Mouse (Mus musculus) forebrain, embryonic 11.5 days (tissue): ENCODE measurements at regions not wholly inside any gene's neighbourhood (a gene's known extent, or its start where the extent isn't known, plus 50 kb on each side); places are given as distances from the start of the nearest gene placed in this dataset.

Source experiments
- ATAC-seq: fragments of 200-750 bp; cut with Nextera tagmentation; replicated peaks from 2 replicates; pipeline ENCODE4 v1.8.0; 2017; ENCODE audit warnings: moderate TSS enrichment; ENCODE audit not compliant: low FRiP score
- DNase-seq: peaks from one replicate; pipeline ENCODE4 v3.0.0-alpha.2; 2017; ENCODE audit warnings: low spot score
- H3K27ac ChIP-seq: fragments of 300-500 bp; sonication (generic); 2 replicates; pipeline ENCODE4 v1.5.1; 2014; ENCODE audit warnings: low read depth, low read length
- H3K27me3 ChIP-seq: fragments of 300-500 bp; sonication (generic); 2 replicates; pipeline ENCODE4 v1.6.1; 2014; ENCODE audit warnings: mild to moderate bottlenecking, low read length, mixed read lengths; ENCODE audit not compliant: control insufficient read depth, insufficient read depth
- H3K36me3 ChIP-seq: fragments of 300-500 bp; sonication (generic); 2 replicates; pipeline ENCODE4 v1.6.1; 2014; ENCODE audit warnings: mild to moderate bottlenecking, low read length, moderate library complexity, mixed read lengths; ENCODE audit not compliant: control insufficient read depth, insufficient read depth
- H3K4me1 ChIP-seq: fragments of 300-500 bp; sonication (generic); replicated peaks from 2 replicates; pipeline ENCODE4 v1.6.1; 2014; ENCODE audit warnings: low read length, mixed read lengths; ENCODE audit not compliant: control insufficient read depth, insufficient read depth
- H3K4me2 ChIP-seq: fragments of 300-500 bp; sonication (generic); 2 replicates; pipeline ENCODE4 v1.6.1; 2014; ENCODE audit warnings: low read depth, mild to moderate bottlenecking, low read length, moderate library complexity, mixed read lengths; ENCODE audit not compliant: severe bottlenecking
- H3K4me3 ChIP-seq: fragments of 300-500 bp; sonication (generic); 2 replicates; pipeline ENCODE4 v1.5.1; 2014; ENCODE audit warnings: low read depth, low read length
- H3K9ac ChIP-seq: fragments of 300-500 bp; sonication (generic); 2 replicates; pipeline ENCODE4 v1.6.1; 2014; ENCODE audit warnings: low read length
- H3K9me3 ChIP-seq: fragments of 300-500 bp; sonication (generic); 2 replicates; pipeline ENCODE4 v1.6.1; 2016; ENCODE audit warnings: low read length, mixed read lengths; ENCODE audit not compliant: control insufficient read depth
- WGBS: fragments of 180-500 bp; shearing (Covaris S2); extraction: QIAGEN DNeasy Blood & Tissue Kit; methylation state at CpG from one replicate; pipeline ENCODE4 v1.1.7; 2014; 5-methylcytosine and 5-hydroxymethylcytosine counted together

DNA sequence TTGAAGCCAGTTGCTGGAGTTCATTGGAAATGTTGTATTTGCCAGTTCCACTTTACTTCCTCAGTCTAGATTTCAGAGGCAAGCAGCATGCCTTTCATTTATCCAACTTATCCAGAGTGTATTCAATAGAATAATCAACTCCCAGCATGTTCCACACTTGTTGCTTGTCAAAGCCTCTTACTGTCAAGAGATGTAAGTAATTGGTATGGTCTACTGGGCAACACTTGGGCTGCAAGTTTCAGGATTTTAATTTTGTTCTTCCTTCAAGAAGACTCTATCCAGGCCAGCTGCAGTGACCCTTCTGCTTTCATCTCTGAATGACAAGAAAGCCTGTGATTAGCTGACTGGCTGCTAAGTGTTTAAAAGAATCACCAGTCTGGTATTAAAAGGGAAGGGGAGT lies 3131.6 kb upstream of the Lrrc6 start:
- ATAC-seq, result peak; percentile 39; the same call in 1 of the 2 replicates

GRCm38 (mm10) chr15:69617998-69618397 lies 3117.3 kb upstream of the Lrrc6 start:
- no peak overlapping the region for H3K9ac ChIP-seq
- no peaks in the 10 kb centered on the region for H3K36me3 ChIP-seq
- H3K9me3 ChIP-seq, result no peaks in the 10 kb centered on the region
- H3K27ac ChIP-seq, result no peak overlapping the region
- ATAC-seq (no peak), DNase-seq (no peak)
- H3K4me1 ChIP-seq, result no peaks in the 10 kb centered on the region
- H3K4me3 ChIP-seq, result no peak overlapping the region
- no peaks in the 10 kb centered on the region for H3K27me3 ChIP-seq
- WGBS, result 92% methylated on average over 2 of the region's 2 CpGs
- H3K4me2 ChIP-seq, result no peak overlapping the region

More for the DNA sequence above, 3131.6 kb upstream of the Lrrc6 start:
- Histone ChIP-seq H3K36me3 (no peaks in the 10 kb centered on the region), H3K4me2 (no peak overlapping the region), H3K27me3 (no peaks in the 10 kb centered on the region), H3K4me1 (no peaks in the 10 kb centered on the region), H3K9ac (no peak overlapping the region), H3K4me3 (no peak overlapping the region), H3K9me3 (no peaks in the 10 kb centered on the region), H3K27ac (no peak overlapping the region)
- DNase-seq, result no peak

DNA sequence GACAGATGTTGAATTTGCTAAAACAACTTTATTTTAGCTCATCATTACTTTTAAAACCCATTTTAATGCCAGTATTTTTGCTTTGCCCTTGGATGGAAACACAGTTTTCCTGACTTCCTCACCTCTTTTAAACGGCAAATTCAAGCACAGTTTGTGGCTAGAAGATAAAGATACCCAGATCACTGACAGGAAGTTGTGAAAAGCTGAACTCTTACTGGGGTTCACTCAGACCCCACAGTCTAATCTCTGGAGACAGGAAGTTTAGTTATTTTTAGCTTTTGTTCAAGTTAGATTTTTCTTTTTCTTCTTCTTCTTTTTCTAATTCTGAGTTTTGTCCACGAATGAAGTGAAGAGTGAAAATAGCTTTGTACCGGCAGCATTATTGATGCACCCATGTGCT lies 3113.3 kb upstream of the Lrrc6 start:
- Histone ChIP-seq H3K4me1 (no peaks in the 10 kb centered on the region), H3K36me3 (no peaks in the 10 kb centered on the region), H3K4me3 (no peak overlapping the region), H3K9me3 (no peaks in the 10 kb centered on the region), H3K4me2 (no peak overlapping the region), H3K27ac (no peak overlapping the region), H3K27me3 (no peaks in the 10 kb centered on the region), H3K9ac (no peak overlapping the region)
- ATAC-seq, result no peak
- 84% methylated on average over 3 of the region's 3 CpGs for WGBS
- no peak for DNase-seq

GRCm38 (mm10) chr15:69591219-69592006 lies 3090.7 kb upstream of the Lrrc6 start:
- peak; percentile 88 for ATAC-seq
- Histone ChIP-seq H3K9me3 (no peaks in the 10 kb centered on the region), H3K4me1 (no peaks in the 10 kb centered on the region), H3K36me3 (no peaks in the 10 kb centered on the region), H3K4me3 (no peak overlapping the region), H3K9ac (no peak overlapping the region), H3K27me3 (no peaks in the 10 kb centered on the region), H3K4me2 (no peak overlapping the region), H3K27ac (peak overlapping the region; percentile 44; the same call in 1 of the 2 replicates)
- 8% methylated on average over 4 of the region's 4 CpGs for WGBS
- no peak for DNase-seq

DNA sequence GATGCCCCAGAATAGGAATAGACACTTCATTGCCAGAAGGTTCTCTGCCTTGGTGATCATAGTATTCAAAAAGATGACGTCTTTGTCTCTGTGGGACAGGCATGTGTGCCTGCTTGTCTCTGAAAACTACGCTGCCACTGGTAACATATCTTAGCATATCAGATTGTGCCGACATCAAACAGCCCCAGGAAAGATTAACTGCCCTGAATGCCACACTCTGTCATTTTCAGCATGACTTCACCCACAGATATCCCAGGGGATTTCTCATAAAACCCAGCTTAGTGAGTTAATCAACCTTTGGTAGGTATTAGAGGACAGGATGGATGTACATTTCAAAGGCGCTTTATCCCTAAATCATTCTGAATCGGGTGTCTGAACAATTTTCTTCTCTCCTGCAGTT lies 3087.4 kb upstream of the Lrrc6 start:
- DNase-seq (no peak), ATAC-seq (peak; percentile 32; the same call in 1 of the 2 replicates)
- no peak overlapping the region for H3K4me3 ChIP-seq
- no peak overlapping the region for H3K27ac ChIP-seq
- H3K9me3 ChIP-seq, result no peaks in the 10 kb centered on the region
- H3K27me3 ChIP-seq, result no peaks in the 10 kb centered on the region
- 16% methylated on average over 5 of the region's 5 CpGs for WGBS
- H3K9ac ChIP-seq, result no peak overlapping the region
- H3K36me3 ChIP-seq, result no peaks in the 10 kb centered on the region
- no peak overlapping the region for H3K4me2 ChIP-seq
- no peaks in the 10 kb centered on the region for H3K4me1 ChIP-seq

DNA sequence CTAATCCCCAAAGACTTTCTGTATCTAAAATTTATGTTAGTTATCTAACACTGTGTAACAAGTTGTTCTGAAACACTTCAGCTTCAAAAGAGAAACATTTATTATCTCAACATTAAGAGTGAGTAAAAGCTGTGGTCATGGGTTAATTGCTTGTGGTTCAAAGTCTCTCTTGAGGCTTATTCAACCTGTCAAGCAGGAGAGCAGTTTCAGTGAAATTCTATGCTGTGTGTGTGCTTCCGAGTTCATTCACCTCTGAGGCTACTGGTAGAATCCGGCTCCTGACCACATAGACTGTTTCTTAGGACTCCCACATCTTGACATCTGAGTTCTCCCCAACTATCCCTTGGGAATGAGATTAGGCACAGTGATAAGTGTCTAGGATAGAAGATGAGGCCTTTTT lies 3076.0 kb upstream of the Lrrc6 start:
- Histone ChIP-seq H3K27ac (no peak overlapping the region), H3K27me3 (no peaks in the 10 kb centered on the region), H3K4me2 (no peak overlapping the region), H3K9me3 (no peaks in the 10 kb centered on the region), H3K9ac (no peak overlapping the region), H3K4me1 (peaks cover 6% of the 10 kb centered on the region; the same call in 1 of the 2 replicates), H3K36me3 (no peaks in the 10 kb centered on the region), H3K4me3 (no peak overlapping the region)
- WGBS, result 52% methylated on average over 2 of the region's 2 CpGs
- no peak for ATAC-seq
- DNase-seq, result no peak

DNA sequence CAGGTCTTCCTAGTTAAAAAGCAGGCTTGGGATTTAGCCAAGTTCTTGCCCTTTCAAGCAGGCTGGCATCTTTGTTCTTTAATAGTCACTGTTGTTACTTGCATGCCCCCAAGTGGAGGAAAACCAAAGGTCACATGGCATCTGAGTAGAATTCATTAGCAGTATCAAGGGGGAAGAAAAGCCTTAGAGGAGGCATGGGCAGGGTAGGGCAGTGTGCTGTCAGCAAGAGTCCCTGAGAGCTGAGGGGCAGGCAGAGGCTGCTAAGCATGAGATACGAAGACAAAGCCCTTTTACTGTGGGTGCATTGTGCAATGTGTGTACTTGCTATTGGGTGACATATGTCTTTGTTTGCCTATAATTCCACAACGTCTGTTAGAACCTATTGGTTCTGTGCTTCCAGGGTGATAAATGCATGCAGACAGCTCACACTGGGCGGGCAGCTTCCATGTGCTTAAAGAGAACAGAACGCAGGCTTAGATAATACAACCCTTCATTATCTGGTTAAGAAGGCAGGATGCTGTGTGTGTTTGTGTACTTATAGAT lies 3075.0 kb upstream of the Lrrc6 start:
- H3K27ac ChIP-seq, result no peak overlapping the region
- no peaks in the 10 kb centered on the region for H3K27me3 ChIP-seq
- H3K4me3 ChIP-seq, result no peak overlapping the region
- peak; percentile 63 for DNase-seq
- peaks cover 6% of the 10 kb centered on the region; the same call in 1 of the 2 replicates for H3K4me1 ChIP-seq
- 14% methylated on average over 4 of the region's 4 CpGs for WGBS
- H3K9ac ChIP-seq, result no peak overlapping the region
- no peaks in the 10 kb centered on the region for H3K36me3 ChIP-seq
- ATAC-seq, result peak; percentile 96
- no peaks in the 10 kb centered on the region for H3K9me3 ChIP-seq
- no peak overlapping the region for H3K4me2 ChIP-seq

DNA sequence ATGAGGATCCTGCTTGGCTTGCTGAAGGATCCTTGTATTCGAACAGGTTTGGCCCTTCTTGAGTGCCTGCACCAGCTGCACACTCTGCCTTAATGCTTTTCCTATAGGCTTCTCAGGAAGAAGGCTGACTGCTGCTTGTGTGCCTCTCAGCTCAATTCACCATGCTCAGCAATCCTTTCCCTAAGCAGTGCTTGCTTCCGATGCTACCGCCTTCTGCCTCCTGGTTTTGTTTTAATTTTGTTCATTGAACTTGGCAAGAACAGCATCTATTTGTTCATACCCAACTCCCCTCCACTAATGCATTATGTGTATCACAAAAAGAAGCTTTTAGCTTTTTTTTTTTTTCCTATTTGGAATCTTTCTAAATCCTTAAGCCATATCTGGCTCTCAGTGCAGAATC lies 3053.5 kb upstream of the Lrrc6 start:
- H3K36me3 ChIP-seq, result no peaks in the 10 kb centered on the region
- no peaks in the 10 kb centered on the region for H3K9me3 ChIP-seq
- ATAC-seq (no peak), DNase-seq (no peak)
- H3K27me3 ChIP-seq, result no peaks in the 10 kb centered on the region
- no peaks in the 10 kb centered on the region for H3K4me1 ChIP-seq
- H3K27ac ChIP-seq, result no peak overlapping the region
- H3K4me2 ChIP-seq, result no peak overlapping the region
- H3K4me3 ChIP-seq, result no peak overlapping the region
- no peak overlapping the region for H3K9ac ChIP-seq
- 87% methylated on average over 3 of the region's 3 CpGs for WGBS
